Comparison of ENCODE assay signal across 10 mouse cellular contexts in the genomic region with DNA sequence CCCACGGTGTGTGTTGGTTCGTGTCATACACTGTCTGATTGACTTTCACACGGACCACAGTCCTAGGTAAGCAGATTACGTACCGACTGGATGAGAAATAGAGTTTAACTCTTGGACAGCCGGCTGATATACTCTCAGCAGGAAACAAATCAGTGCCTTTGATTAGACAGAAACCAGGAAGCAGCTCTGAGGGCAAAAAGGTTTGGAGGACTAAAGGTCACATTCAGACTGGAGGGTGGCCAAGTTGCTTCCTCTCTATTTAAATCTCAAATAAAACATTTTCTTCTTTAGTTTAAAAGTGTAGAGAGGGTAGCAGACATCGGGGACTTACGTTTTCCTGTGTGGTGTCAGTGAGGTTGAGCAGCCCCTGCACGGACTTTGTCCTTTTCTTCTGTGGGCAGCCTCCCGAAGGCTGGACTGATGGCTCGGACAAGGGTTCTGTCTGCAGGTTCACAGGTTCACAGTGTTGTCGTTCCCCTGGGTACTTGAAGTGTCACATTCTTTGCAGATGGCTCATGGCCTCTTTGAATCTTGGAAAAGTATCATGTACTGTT.
DNase-seq lines count a peak whose midpoint lies in the region; ATAC-seq and TF ChIP-seq lines count a peak whose summit lies in the region.
"Had no signal": no experiment of that assay in that cellular context is flagged by ENCODE, and none has a peak within 500 bp of the region (broad histone marks: within the 10 kb centered on the region; RNA-seq: fewer than 3 reads in every experiment).

No protein-coding gene starts in this region.

- no peak overlapping the region for H3K9ac ChIP-seq in intestine, embryonic 16.5 days (ENCODE audit: low read depth, low read length)
- H3K9ac ChIP-seq in liver, embryonic 16.5 days (ENCODE audit: low read depth, low read length): no peak overlapping the region
- H3K9ac ChIP-seq: midbrain, embryonic 12.5 days had no signal

- H3K27me3 ChIP-seq in intestine, embryonic 16.5 days (replicated peaks; ENCODE audit: control insufficient read depth, insufficient read depth, low read length): no peaks in the 10 kb centered on the region
- H3K27me3 ChIP-seq in liver, embryonic 16.5 days (ENCODE audit: control insufficient read depth, insufficient read depth, low read depth, low read length): no peaks in the 10 kb centered on the region
- H3K27me3 ChIP-seq: midbrain, embryonic 12.5 days had no signal

- H3K9me3 ChIP-seq in intestine, embryonic 16.5 days (ENCODE audit: control insufficient read depth, low read length): no peaks in the 10 kb centered on the region
- no peaks in the 10 kb centered on the region for H3K9me3 ChIP-seq in liver, embryonic 16.5 days (replicated peaks; ENCODE audit: control insufficient read depth, low read length)
- H3K9me3 ChIP-seq: midbrain, embryonic 12.5 days had no signal

- no peak for TF ChIP-seq CTCF in layer of hippocampus, adult 2 months (conservative IDR thresholded peaks at IDR 0.05)
- TF ChIP-seq CTCF in gastrocnemius, adult 2 months (IDR thresholded peaks at IDR 0.05): no peak

- H3K4me3 ChIP-seq in layer of hippocampus, adult 2 months: no peak overlapping the region
- H3K4me3 ChIP-seq in intestine, embryonic 16.5 days (ENCODE audit: low read length): no peak overlapping the region
- H3K4me3 ChIP-seq in liver, embryonic 16.5 days (ENCODE audit: low read depth, low read length): no peak overlapping the region
- no peak overlapping the region for H3K4me3 ChIP-seq in gastrocnemius, adult 2 months
- H3K4me3 ChIP-seq: midbrain, embryonic 12.5 days had no signal

- H3K4me2 ChIP-seq in intestine, embryonic 16.5 days (ENCODE audit: low read depth, low read length): peak overlapping the region; percentile 13; the same call in 1 of the 2 replicates
- H3K4me2 ChIP-seq in liver, embryonic 16.5 days (ENCODE audit: low read depth, low read length): no peak overlapping the region
- H3K4me2 ChIP-seq: midbrain, embryonic 12.5 days had no signal

- DNase-seq in adrenal gland, adult (ENCODE audit: inconsistent age in 2 of 2, low spot score in 1 of 2): peak; percentile 41 to 58
- DNase-seq in adrenal gland, adult 2 months: no peak
- DNase-seq in layer of hippocampus, adult 2 months (ENCODE audit: low spot score in 2 of 2): no peak
- no peak for DNase-seq in layer of hippocampus, adult 18-20 months (ENCODE audit: low spot score in 2 of 2)
- no peak for DNase-seq in layer of hippocampus, adult 11-12 months (ENCODE audit: low spot score)
- no peak for DNase-seq in gastrocnemius, adult 2 months
- DNase-seq: cerebellum, adult 11-12 months had no signal

- H3K36me3 ChIP-seq in intestine, embryonic 16.5 days (ENCODE audit: control insufficient read depth, insufficient read depth, low read length): 0 out of 2 replicates have a peak, but pooled peaks cover 3% of the 10 kb centered on the region
- no peaks in the 10 kb centered on the region for H3K36me3 ChIP-seq in liver, embryonic 16.5 days (ENCODE audit: control insufficient read depth, insufficient read depth)

- peaks cover 18% of the 10 kb centered on the region; the same call in 1 of the 2 replicates for H3K4me1 ChIP-seq in intestine, embryonic 16.5 days (ENCODE audit: control insufficient read depth, insufficient read depth, low read length)
- peaks cover 2% of the 10 kb centered on the region; the same call in 1 of the 2 replicates for H3K4me1 ChIP-seq in liver, embryonic 16.5 days (ENCODE audit: control insufficient read depth, low read depth, low read length)

- peak overlapping the region; percentile 47; the same call in 1 of the 2 replicates for H3K27ac ChIP-seq in layer of hippocampus, adult 2 months
- H3K27ac ChIP-seq in intestine, embryonic 16.5 days (ENCODE audit: low read length): peak overlapping the region; percentile 79
- peak overlapping the region; percentile 69 for H3K27ac ChIP-seq in liver, embryonic 16.5 days (ENCODE audit: low read length)
- H3K27ac ChIP-seq in gastrocnemius, adult 2 months: no peak overlapping the region
- H3K27ac ChIP-seq: midbrain, embryonic 12.5 days had no signal

- ATAC-seq in intestine, embryonic 16.5 days: peak; percentile 76
- peak; percentile 44 for ATAC-seq in liver, embryonic 16.5 days (ENCODE audit: low read depth)

- intact Hi-C loops in gastrocnemius, adult 2 months (cut with DNase I): no loop called here

- 35% methylated on average over 12 of the region's 12 CpGs for WGBS in intestine, embryonic 16.5 days
- WGBS in liver, embryonic 16.5 days (ENCODE audit: insufficient replicate concordance): 55% methylated on average over 12 of the region's 12 CpGs

Comparison
In these comparisons a context has a peak if more than half of its experiments do, and no peak if none do; other contexts are left out.
1. DNase-seq: peak in adrenal gland, adult (2 of 2); none in adrenal gland, adult 2 months (single experiment), layer of hippocampus, adult 2 months (0 of 2), layer of hippocampus, adult 18-20 months (0 of 2), layer of hippocampus, adult 11-12 months (single experiment) and gastrocnemius, adult 2 months (single experiment).